9 mouse cellular contexts compared by ENCODE assay signal in genomic region chr7:100919006-100919808, GRCm38 (mm10). TPM values are rescaled to one million over a fixed set of nuclear protein-coding genes. Genes with fewer than 3 reads are reported as not detected.
DNase-seq lines count a peak whose midpoint lies in the region; ATAC-seq and TF ChIP-seq lines count a peak whose summit lies in the region.
"Had no signal": no experiment of that assay in that cellular context is flagged by ENCODE, and none has a peak within 500 bp of the region (broad histone marks: within the 10 kb centered on the region; RNA-seq: fewer than 3 reads in every experiment).

No protein-coding gene starts in this region.

- no peak for ATAC-seq in lung, embryonic 15.5 days (ENCODE audit: borderline replicate concordance, extremely low read depth, low FRiP score, low TSS enrichment)
- peak; percentile 53 to 72 for ATAC-seq in hematopoietic stem cell, adult 5-6 weeks (replicated peaks in 1 of 2; ENCODE audit: insufficient read depth in 1 of 2, low FRiP score in 2 of 2, low TSS enrichment in 1 of 2, low read depth in 1 of 2, poor library complexity in 2 of 2, severe bottlenecking in 2 of 2)
- ATAC-seq in neural tube, embryonic 12.5 days (ENCODE audit: low FRiP score, low read depth), result no peak
- ATAC-seq in midbrain, embryonic 13.5 days, result no peak

- H3K27ac ChIP-seq in heart, adult 2 months, result peak overlapping the region; percentile 81
- H3K27ac ChIP-seq in lung, embryonic 15.5 days, result peak overlapping the region; percentile 84
- no peak overlapping the region for H3K27ac ChIP-seq in neural tube, embryonic 12.5 days
- H3K27ac ChIP-seq in midbrain, embryonic 13.5 days, result no peak overlapping the region

- DNase-seq in heart, adult 2 months, result peak in 1 of 2 experiments; percentile 25
- no peak for DNase-seq in heart, adult 8-10 months (ENCODE audit: low spot score)
- no peak for DNase-seq in lung, adult 2 months
- DNase-seq in right cerebral cortex, adult 18-20 months, result no peak
- DNase-seq: thymus, adult 2 months had no signal

- no peak for TF ChIP-seq EP300 in heart, adult 2 months (IDR thresholded peaks at IDR 0.05; ENCODE audit: insufficient read depth, low read depth, low read length)

- H3K36me3 ChIP-seq in heart, adult 2 months (ENCODE audit: control insufficient read depth, insufficient read depth, low read length), result no peaks in the 10 kb centered on the region
- H3K36me3 ChIP-seq in lung, embryonic 15.5 days, result peaks cover 46% of the 10 kb centered on the region
- peaks cover 12% of the 10 kb centered on the region; the same call in 1 of the 2 replicates for H3K36me3 ChIP-seq in neural tube, embryonic 12.5 days
- no peaks in the 10 kb centered on the region for H3K36me3 ChIP-seq in midbrain, embryonic 13.5 days

- intact Hi-C loops in heart, adult 2 months (cut with DNase I), result no loop called here

- H3K9me3 ChIP-seq in lung, embryonic 15.5 days, result no peaks in the 10 kb centered on the region
- H3K9me3 ChIP-seq in neural tube, embryonic 12.5 days, result no peaks in the 10 kb centered on the region
- H3K9me3 ChIP-seq in midbrain, embryonic 13.5 days, result no peaks in the 10 kb centered on the region

- TF ChIP-seq CTCF in heart, adult 2 months (IDR thresholded peaks at IDR 0.05), result no peak
- no peak for TF ChIP-seq CTCF in lung, adult 2 months (IDR thresholded peaks at IDR 0.05; ENCODE audit: insufficient read depth, low read length)

- H3K9ac ChIP-seq in heart, adult 2 months (ENCODE audit: low read depth, low read length), result no peak overlapping the region
- H3K9ac ChIP-seq in lung, embryonic 15.5 days, result peak overlapping the region; percentile 12
- no peak overlapping the region for H3K9ac ChIP-seq in neural tube, embryonic 12.5 days
- H3K9ac ChIP-seq in midbrain, embryonic 13.5 days (replicated peaks), result no peak overlapping the region

- peaks cover 23% of the 10 kb centered on the region for H3K4me1 ChIP-seq in heart, adult 2 months (ENCODE audit: control insufficient read depth, insufficient read depth, low read length)
- peaks cover 91% of the 10 kb centered on the region for H3K4me1 ChIP-seq in lung, embryonic 15.5 days
- peaks cover 2% of the 10 kb centered on the region; the same call in 1 of the 2 replicates for H3K4me1 ChIP-seq in lung, adult 2 months (ENCODE audit: control insufficient read depth, insufficient read depth, low read length)
- H3K4me1 ChIP-seq in neural tube, embryonic 12.5 days, result peaks cover 45% of the 10 kb centered on the region
- peaks cover 28% of the 10 kb centered on the region for H3K4me1 ChIP-seq in midbrain, embryonic 13.5 days (replicated peaks)

- H3K27me3 ChIP-seq in heart, adult 2 months (ENCODE audit: control insufficient read depth, insufficient read depth, low read length), result no peaks in the 10 kb centered on the region
- no peaks in the 10 kb centered on the region for H3K27me3 ChIP-seq in lung, embryonic 15.5 days
- no peaks in the 10 kb centered on the region for H3K27me3 ChIP-seq in neural tube, embryonic 12.5 days (replicated peaks)
- no peaks in the 10 kb centered on the region for H3K27me3 ChIP-seq in midbrain, embryonic 13.5 days

- no peak overlapping the region for H3K4me3 ChIP-seq in heart, adult 2 months
- H3K4me3 ChIP-seq in lung, embryonic 15.5 days, result no peak overlapping the region
- H3K4me3 ChIP-seq in lung, adult 2 months (replicated peaks; ENCODE audit: extremely low read depth, low read depth, low read length), result no peak overlapping the region
- no peak overlapping the region for H3K4me3 ChIP-seq in neural tube, embryonic 12.5 days
- no peak overlapping the region for H3K4me3 ChIP-seq in midbrain, embryonic 13.5 days (replicated peaks)

- H3K4me2 ChIP-seq in lung, embryonic 15.5 days, result peak overlapping the region; percentile 33
- peak overlapping the region; percentile 36 for H3K4me2 ChIP-seq in neural tube, embryonic 12.5 days (replicated peaks)
- no peak overlapping the region for H3K4me2 ChIP-seq in midbrain, embryonic 13.5 days (replicated peaks)

- TF ChIP-seq POLR2A in heart, adult 2 months (IDR thresholded peaks at IDR 0.05; ENCODE audit: insufficient read depth, low read depth, low read length), result no peak
- no peak for TF ChIP-seq POLR2A in lung, adult 2 months (IDR thresholded peaks at IDR 0.05; ENCODE audit: borderline replicate concordance, extremely low read depth, low read depth, low read length)

- no peaks in the 10 kb centered on the region for H3K79me2 ChIP-seq in heart, adult 2 months (replicated peaks; ENCODE audit: control insufficient read depth, insufficient read depth, low read length)

- 60% methylated on average over 7 of the region's 7 CpGs for WGBS in heart, adult 2 months
- 31% methylated on average over 7 of the region's 7 CpGs for WGBS in lung, embryonic 15.5 days
- 54% methylated on average over 7 of the region's 7 CpGs for WGBS in lung, adult 2 months
- 61% methylated on average over 7 of the region's 7 CpGs for WGBS in neural tube, embryonic 12.5 days
- 59% methylated on average over 7 of the region's 7 CpGs for WGBS in midbrain, embryonic 13.5 days

RNA-seq across cellular contexts. Expression of gene Arhgef17, which starts 12.7 kb away (rescaled TPM):
- total RNA-seq in heart, adult 2 months (2021), result 10 to 100 TPM; 26.2 to 28.4 TPM
- 23.4 and 28.9 TPM in 2 replicates for polyA plus RNA-seq in heart, adult 2 months (2012; rRNA removed)
- total RNA-seq in heart, adult 8-10 months (2022), result 10 to 100 TPM; 25.0 to 36.6 (median 28.1) TPM
- polyA plus RNA-seq in lung, embryonic 15.5 days (2015; fragmentation: Nextera tagmentation; extraction: Ambion mirVana), result 10.8 TPM in 2 replicates
- polyA plus RNA-seq in lung, adult 2 months (2012; rRNA removed), result 56.6 and 59.0 TPM in 2 replicates
- total RNA-seq in hematopoietic stem cell, adult 5-6 weeks (2017), result 1.0 and 2.2 TPM in 2 replicates
- polyA plus RNA-seq in neural tube, embryonic 12.5 days (2016; fragmentation: Nextera tagmentation; extraction: Ambion mirVana), result 7.1 and 7.9 TPM in 2 replicates
- 5.8 and 5.9 TPM in 2 replicates for polyA plus RNA-seq in midbrain, embryonic 13.5 days (2015; fragmentation: Nextera tagmentation; extraction: Ambion mirVana)

RNA-seq across cellular contexts. Expression of gene P2ry6, which starts 55.2 kb away (rescaled TPM):
- total RNA-seq in heart, adult 2 months (2021), result 1 to 10 TPM; 3.6 to 4.2 TPM
- polyA plus RNA-seq in heart, adult 2 months (2012; rRNA removed), result 9.6 and 11.1 TPM in 2 replicates
- 1 to 10 TPM; 2.7 to 4.0 (median 3.3) TPM for total RNA-seq in heart, adult 8-10 months (2022)
- polyA plus RNA-seq in lung, embryonic 15.5 days (2015; fragmentation: Nextera tagmentation; extraction: Ambion mirVana), result 9.6 and 9.9 TPM in 2 replicates
- 59.1 and 61.6 TPM in 2 replicates for polyA plus RNA-seq in lung, adult 2 months (2012; rRNA removed)
- total RNA-seq in hematopoietic stem cell, adult 5-6 weeks (2017), result not detected in 2 replicates
- 2.9 and 3.3 TPM in 2 replicates for polyA plus RNA-seq in neural tube, embryonic 12.5 days (2016; fragmentation: Nextera tagmentation; extraction: Ambion mirVana)
- 1.9 and 2.7 TPM in 2 replicates for polyA plus RNA-seq in midbrain, embryonic 13.5 days (2015; fragmentation: Nextera tagmentation; extraction: Ambion mirVana)

RNA-seq across cellular contexts. Expression of gene Relt, which starts 56.0 kb away (rescaled TPM):
- total RNA-seq in heart, adult 2 months (2021), result 1 to 10 TPM; 4.6 to 5.5 TPM
- 6.4 and 7.2 TPM in 2 replicates for polyA plus RNA-seq in heart, adult 2 months (2012; rRNA removed)
- total RNA-seq in heart, adult 8-10 months (2022), result 1 to 10 TPM; 3.8 to 4.1 (median 3.9) TPM
- 3.6 and 4.6 TPM in 2 replicates for polyA plus RNA-seq in lung, embryonic 15.5 days (2015; fragmentation: Nextera tagmentation; extraction: Ambion mirVana)
- 13.1 and 20.0 TPM in 2 replicates for polyA plus RNA-seq in lung, adult 2 months (2012; rRNA removed)
- 16.6 and 24.5 TPM in 2 replicates for total RNA-seq in hematopoietic stem cell, adult 5-6 weeks (2017)
- 3.7 and 3.9 TPM in 2 replicates for polyA plus RNA-seq in neural tube, embryonic 12.5 days (2016; fragmentation: Nextera tagmentation; extraction: Ambion mirVana)
- 2.7 and 3.5 TPM in 2 replicates for polyA plus RNA-seq in midbrain, embryonic 13.5 days (2015; fragmentation: Nextera tagmentation; extraction: Ambion mirVana)

Comparison
In these comparisons a context has a peak if more than half of its experiments do, and no peak if none do; other contexts are left out.
1. H3K27ac ChIP-seq: peak in heart, adult 2 months (single experiment) and lung, embryonic 15.5 days (single experiment); none in neural tube, embryonic 12.5 days (single experiment) and midbrain, embryonic 13.5 days (single experiment).
2. ATAC-seq: peak in hematopoietic stem cell, adult 5-6 weeks (2 of 2); none in lung, embryonic 15.5 days (single experiment), neural tube, embryonic 12.5 days (single experiment) and midbrain, embryonic 13.5 days (single experiment).